Mouse (Mus musculus) heart, postnatal 0 days (tissue): ENCODE data around the gene Lingo1.
A peak's percentile ranks its signal among the peaks of the same experiment; 100 is the strongest.

ENCODE experiments used
- CTCF ChIP-seq: IDR thresholded peaks from 2 replicates; pipeline ENCODE4 v1.5.1; 2016; ENCODE audit warnings: antibody characterized with exemption, control low read depth, low read depth
- EP300 ChIP-seq: IDR thresholded peaks from 2 replicates; pipeline ENCODE4 v1.6.1; 2016; ENCODE audit warnings: antibody characterized with exemption, low read depth

DNA sequence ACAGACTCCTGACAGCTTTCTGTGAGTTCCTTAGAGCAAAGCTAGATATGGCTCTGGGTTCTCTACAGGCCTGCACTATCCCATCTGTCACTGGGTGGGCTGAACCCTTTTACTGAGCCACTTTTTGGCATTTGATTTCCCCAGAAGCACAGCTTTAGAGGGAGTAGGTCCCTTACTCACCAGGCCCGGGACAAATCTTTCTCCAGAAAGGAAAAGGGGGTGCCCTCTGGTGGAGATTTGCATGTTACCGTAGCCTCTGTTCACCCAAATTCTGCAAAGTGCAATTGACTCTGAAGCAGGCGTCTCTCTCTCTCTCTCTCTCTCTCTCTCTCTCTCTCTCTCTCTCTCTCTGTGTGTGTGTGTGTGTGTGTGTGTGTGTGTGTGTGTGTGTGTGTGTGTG is 28.6 kb upstream of the Lingo1 start:
- TF ChIP-seq CTCF (peak; percentile 46), EP300 (no peak)
